Mouse (Mus musculus) myocyte (in vitro differentiated cells): ENCODE data around the gene Zc3h7a. TPM values are rescaled to one million over a fixed set of nuclear protein-coding genes. Genes with fewer than 3 reads are reported as not detected.

Experiments used
- H3K27me3 ChIP-seq: one replicate; pipeline ENCODE4 v1.6.1; 2011; ENCODE audit not compliant: control insufficient read depth, insufficient read depth, insufficient read length
- H3K36me3 ChIP-seq: one replicate; pipeline ENCODE4 v1.6.1; 2011; ENCODE audit not compliant: control insufficient read depth, insufficient read depth
- H3K4me2 ChIP-seq: one replicate; pipeline ENCODE4 v1.6.1; 2011; ENCODE audit warnings: low read depth, control low read depth
- H3K4me3 ChIP-seq: one replicate; pipeline ENCODE4 v1.5.1; 2011; ENCODE audit warnings: mild to moderate bottlenecking, control low read depth, moderate library complexity
- H3K79me2 ChIP-seq: one replicate; pipeline ENCODE4 v1.6.1; 2011; ENCODE audit not compliant: control insufficient read depth, insufficient read depth
- H3ac ChIP-seq: one replicate; pipeline ENCODE4 v1.6.1; 2011; ENCODE audit not compliant: control insufficient read depth, insufficient read length
- CEBPB ChIP-seq: IDR thresholded peaks from 2 replicates; pipeline ENCODE4 v1.6.1; 2011; ENCODE audit warnings: mild to moderate bottlenecking, moderate library complexity; ENCODE audit not compliant: poor library complexity, insufficient read depth, severe bottlenecking
- E2F4 ChIP-seq: IDR thresholded peaks from one replicate; pipeline ENCODE4 v1.6.1; 2011; ENCODE audit warnings: mild to moderate bottlenecking, control low read depth, moderate library complexity; ENCODE audit not compliant: insufficient read depth
- MAX ChIP-seq: IDR thresholded peaks from one replicate; pipeline ENCODE4 v1.6.1; 2011; ENCODE audit warnings: low read depth, mild to moderate bottlenecking, control low read depth
- MYOD1 ChIP-seq, 3 experiments: IDR thresholded peaks; one replicate each; pipeline ENCODE4 v1.6.1; 2011; ENCODE audit warnings: control low read depth in 2 of 3, low read depth in 2 of 3, mild to moderate bottlenecking in 2 of 3, moderate library complexity in 1 of 3; ENCODE audit not compliant: insufficient read length in 2 of 3, control insufficient read depth in 1 of 3
- MYOG ChIP-seq, 3 experiments: IDR thresholded peaks; one replicate each; pipeline ENCODE4 v1.6.1; 2011; ENCODE audit warnings: control low read depth in 2 of 3, low read depth in 2 of 3, mild to moderate bottlenecking in 2 of 3; ENCODE audit not compliant: insufficient read length in 2 of 3, control insufficient read depth in 1 of 3, insufficient read depth in 1 of 3
- POLR2A ChIP-seq: IDR thresholded peaks from one replicate; pipeline ENCODE4 v1.6.1; 2011; ENCODE audit warnings: low read depth, mild to moderate bottlenecking, control low read depth, moderate library complexity; ENCODE audit not compliant: insufficient read length
- POLR2AphosphoS2 ChIP-seq: IDR thresholded peaks from one replicate; pipeline ENCODE4 v1.6.1; 2011; ENCODE audit warnings: low read depth, control low read depth; ENCODE audit not compliant: insufficient read length
- REST ChIP-seq: IDR thresholded peaks from one replicate; pipeline ENCODE4 v1.6.1; 2011; ENCODE audit warnings: mild to moderate bottlenecking, control low read depth, moderate library complexity; ENCODE audit not compliant: insufficient read depth, insufficient read length
- SRF ChIP-seq: IDR thresholded peaks from one replicate; pipeline ENCODE4 v1.6.1; 2011; ENCODE audit warnings: low read depth; ENCODE audit not compliant: control insufficient read depth, insufficient read length
- TCF12 ChIP-seq: IDR thresholded peaks from one replicate; pipeline ENCODE4 v1.6.1; 2011; ENCODE audit warnings: mild to moderate bottlenecking, control low read depth; ENCODE audit not compliant: poor library complexity, insufficient read depth, severe bottlenecking
- TCF3 ChIP-seq: IDR thresholded peaks from one replicate; pipeline ENCODE4 v1.6.1; 2011; ENCODE audit warnings: low read depth, control low read depth; ENCODE audit not compliant: insufficient read length
- USF1 ChIP-seq: IDR thresholded peaks from one replicate; pipeline ENCODE4 v1.6.1; 2011; ENCODE audit warnings: low read depth, mild to moderate bottlenecking, control low read depth, moderate library complexity
- polyA plus RNA-seq: library from polyadenylated mRNA; unstranded; fragments of >200 nt; fragmentation: generic; extraction: Trizol; gene quantifications from one replicate; pipeline ENCODE4 v1.2.1, GENCODE M21; 2012; ENCODE audit warnings: missing spikeins

The Zc3h7a gene
- polyA plus RNA-seq, 1 experiment = 11.4 TPM

- TF ChIP-seq MYOG (IDR thresholded peaks at IDR 0.05; ENCODE audit: control insufficient read depth in 1 of 3, insufficient read depth in 1 of 3, insufficient read length in 2 of 3, low read depth in 2 of 3) (no peak), POLR2AphosphoS2 (no peak), CEBPB (no peak), REST (no peak), TCF3 (no peak), MAX (no peak), USF1 (no peak), SRF (no peak), MYOD1 (IDR thresholded peaks at IDR 0.05; ENCODE audit: control insufficient read depth in 1 of 3, insufficient read length in 2 of 3, low read depth in 2 of 3) (no peak), TCF12 (no peak), E2F4 (no peak), POLR2A (no peak)
- H3K4me2 ChIP-seq = no peak overlapping the region
Observed at GRCm38 (mm10) chr16:11124110-11124509, 52.1 kb downstream of the Zc3h7a start.

GRCm38 (mm10) chr16:11122625-11123024 is 53.6 kb downstream of the Zc3h7a start:
- H3ac ChIP-seq = no peak overlapping the region
- H3K4me2 ChIP-seq = no peak overlapping the region
- peaks cover 37% of the 10 kb centered on the region for H3K36me3 ChIP-seq
- H3K27me3 ChIP-seq = no peaks in the 10 kb centered on the region
- peaks cover 2% of the 10 kb centered on the region for H3K79me2 ChIP-seq
- no peak overlapping the region for H3K4me3 ChIP-seq
- TF ChIP-seq POLR2A (no peak), USF1 (no peak), SRF (no peak), REST (no peak), E2F4 (no peak)

More at GRCm38 (mm10) chr16:11124110-11124509, 52.1 kb downstream of the Zc3h7a start:
- peaks cover 39% of the 10 kb centered on the region for H3K36me3 ChIP-seq
- no peak overlapping the region for H3K4me3 ChIP-seq
- no peaks in the 10 kb centered on the region for H3K27me3 ChIP-seq
- H3ac ChIP-seq = no peak overlapping the region
- peaks cover 11% of the 10 kb centered on the region for H3K79me2 ChIP-seq

GRCm38 (mm10) chr16:11109198-11109740 is 66.9 kb downstream of the Zc3h7a start:
- H3K79me2 ChIP-seq = no peaks in the 10 kb centered on the region
- H3K27me3 ChIP-seq = no peaks in the 10 kb centered on the region
- no peak overlapping the region for H3ac ChIP-seq
- no peak for TF ChIP-seq E2F4
- no peak for TF ChIP-seq MAX
- no peak for TF ChIP-seq POLR2AphosphoS2
- no peak for TF ChIP-seq CEBPB
- TF ChIP-seq SRF = no peak
- no peak for TF ChIP-seq REST
- no peak for TF ChIP-seq TCF3
- no peak for TF ChIP-seq MYOG (IDR thresholded peaks at IDR 0.05; ENCODE audit: control insufficient read depth in 1 of 3, insufficient read depth in 1 of 3, insufficient read length in 2 of 3, low read depth in 2 of 3)
- TF ChIP-seq USF1 = no peak
- no peak for TF ChIP-seq MYOD1 (IDR thresholded peaks at IDR 0.05; ENCODE audit: control insufficient read depth in 1 of 3, insufficient read length in 2 of 3, low read depth in 2 of 3)
- no peak for TF ChIP-seq POLR2A
- TF ChIP-seq TCF12 = no peak
- no peak overlapping the region for H3K4me2 ChIP-seq
- peaks cover 4% of the 10 kb centered on the region for H3K36me3 ChIP-seq
- no peak overlapping the region for H3K4me3 ChIP-seq

GRCm38 (mm10) chr16:11104905-11105304 is 71.3 kb downstream of the Zc3h7a start:
- peaks cover 9% of the 10 kb centered on the region for H3K36me3 ChIP-seq
- TF ChIP-seq CEBPB = no peak
- TF ChIP-seq TCF12 = no peak
- no peak for TF ChIP-seq POLR2A

GRCm38 (mm10) chr16:11097301-11097700 is 78.9 kb downstream of the Zc3h7a start:
- Histone ChIP-seq H3K27me3 (no peaks in the 10 kb centered on the region), H3K4me2 (no peak overlapping the region), H3K4me3 (no peak overlapping the region), H3K36me3 (peaks cover 32% of the 10 kb centered on the region), H3K79me2 (no peaks in the 10 kb centered on the region), H3ac (no peak overlapping the region)
- TF ChIP-seq POLR2AphosphoS2 (no peak), SRF (no peak), CEBPB (no peak), REST (no peak), MAX (no peak), POLR2A (no peak), USF1 (no peak), TCF12 (no peak), E2F4 (no peak), TCF3 (no peak), MYOG (IDR thresholded peaks at IDR 0.05; ENCODE audit: control insufficient read depth in 1 of 3, insufficient read depth in 1 of 3, insufficient read length in 2 of 3, low read depth in 2 of 3) (no peak)

More at GRCm38 (mm10) chr16:11104905-11105304, 71.3 kb downstream of the Zc3h7a start:
- H3K79me2 ChIP-seq = no peaks in the 10 kb centered on the region
- no peaks in the 10 kb centered on the region for H3K27me3 ChIP-seq
- H3K4me2 ChIP-seq = no peak overlapping the region
- H3ac ChIP-seq = no peak overlapping the region
- no peak overlapping the region for H3K4me3 ChIP-seq
